Mouse (Mus musculus) gastrocnemius, adult 18-20 months (tissue): ENCODE results near the gene Krtap5-5. TPM values are rescaled to one million over a fixed set of nuclear protein-coding genes. Genes with fewer than 3 reads are reported as not detected.
"Not testable (repeated sequence)": the region's sequence is repeated elsewhere in the genome, so short reads cannot be mapped to it uniquely, and the experiment has no call there.

Source experiments
- DNase-seq: peaks from one replicate; pipeline ENCODE4 v3.0.0; 2021; ENCODE audit warnings: low spot score
- long read RNA-seq, 2 experiments: library from polyadenylated mRNA; stranded (forward); transcript quantifications; one replicate each; pipeline ENCODE4 v2.0.0; 2021
- total RNA-seq, 2 experiments: library from RNA; stranded (reverse); gene quantifications; 2 replicates each; pipeline ENCODE4 v1.2.3; 2021

Gene Krtap5-5
- not detected for total RNA-seq
- long read RNA-seq, experiment 1 = 0 reads
- long read RNA-seq, experiment 2 = 0 reads

- DNase-seq = not testable (repeated sequence)
These were observed at the start of gene Krtap5-5 for GRCm38 (mm10) chr7:142229871-142230270. Gene Krtap5-5 (minus strand): TSS chr7:142229971.

- not testable (repeated sequence) for DNase-seq
These were observed 49.5 kb upstream of the Krtap5-5 start for GRCm38 (mm10) chr7:142279291-142279690.

GRCm38 (mm10) chr7:142278183-142278582 is 48.4 kb upstream of the Krtap5-5 start:
- peak; percentile 53 for DNase-seq

- DNase-seq = not testable (repeated sequence)
These were observed 44.5 kb upstream of the Krtap5-5 start, which contains the start of gene Gm4559 for GRCm38 (mm10) chr7:142274263-142274662. Gene Gm4559 (minus strand): TSS chr7:142274363.

GRCm38 (mm10) chr7:142258254-142258653 is 28.5 kb upstream of the Krtap5-5 start, which contains the start of gene Gm2431:
Gene Gm2431 (minus strand): TSS chr7:142258354.
- not testable (repeated sequence) for DNase-seq

- DNase-seq = peak; percentile 3
These were observed 25.7 kb upstream of the Krtap5-5 start for GRCm38 (mm10) chr7:142255517-142255916.

- DNase-seq = peak; percentile 9
These were observed 20.1 kb upstream of the Krtap5-5 start for GRCm38 (mm10) chr7:142249824-142250223.

GRCm38 (mm10) chr7:142240978-142241377 is 11.2 kb upstream of the Krtap5-5 start, which contains the start of gene Gm40460:
Gene Gm40460 (minus strand): TSS chr7:142241078.
- no peak for DNase-seq

- DNase-seq = no peak
These were observed 1.8 kb upstream of the Krtap5-5 start for GRCm38 (mm10) chr7:142231540-142231939.

GRCm38 (mm10) chr7:142224518-142224917 is 5.3 kb downstream of the Krtap5-5 start:
- DNase-seq = no peak

- not testable (repeated sequence) for DNase-seq
These were observed 17.6 kb downstream of the Krtap5-5 start for GRCm38 (mm10) chr7:142212136-142212535.

- no peak for DNase-seq
These were observed 18.2 kb downstream of the Krtap5-5 start, which contains the start of gene Gm7579 for GRCm38 (mm10) chr7:142211559-142211958. Gene Gm7579 (plus strand): TSS chr7:142211859.

GRCm38 (mm10) chr7:142206891-142207290 is 22.9 kb downstream of the Krtap5-5 start:
- DNase-seq = not testable (repeated sequence)

GRCm38 (mm10) chr7:142205488-142205887 is 24.3 kb downstream of the Krtap5-5 start:
- DNase-seq = no peak

GRCm38 (mm10) chr7:142201064-142201463 is 28.7 kb downstream of the Krtap5-5 start, which contains the start of gene Krtap5-3:
Gene Krtap5-3 (plus strand): TSS chr7:142201364.
- DNase-seq = no peak

GRCm38 (mm10) chr7:142198748-142199147 is 31.0 kb downstream of the Krtap5-5 start:
- no peak for DNase-seq

GRCm38 (mm10) chr7:142190289-142190688 is 39.5 kb downstream of the Krtap5-5 start, which contains the start of gene Gm10153:
Gene Gm10153 (minus strand): TSS chr7:142190389.
- DNase-seq = no peak

GRCm38 (mm10) chr7:142188156-142188555 is 41.6 kb downstream of the Krtap5-5 start:
- DNase-seq = no peak

GRCm38 (mm10) chr7:142181021-142181420 is 48.8 kb downstream of the Krtap5-5 start:
- no peak for DNase-seq
